Mouse (Mus musculus): ENCODE data around the gene Fbxl14. TPM values are rescaled to one million over a fixed set of nuclear protein-coding genes. Genes with fewer than 3 reads are reported as not detected.
A peak's percentile ranks its signal among the peaks of the same experiment; 100 is the strongest.
"Not testable (repeated sequence)": the region's sequence is repeated elsewhere in the genome, so short reads cannot be mapped to it uniquely, and the experiment has no call there.

Gene Fbxl14
- polyA plus RNA-seq, 1 experiment from 2014 or later: 3.5 TPM

GRCm38 (mm10) chr6:119473992-119474391, 5.5 kb upstream of the Fbxl14 start:
- 91% methylated on average over 4 of the region's 4 CpGs for WGBS

GRCm38 (mm10) chr6:119475988-119476387, 3.5 kb upstream of the Fbxl14 start:
- no peaks in the 10 kb centered on the region for H3K9me3 ChIP-seq

More at GRCm38 (mm10) chr6:119473992-119474391, 5.5 kb upstream of the Fbxl14 start:
- Histone ChIP-seq H3K9ac (replicated peaks) (no peak overlapping the region), H3K9me3 (no peaks in the 10 kb centered on the region), H3K27ac (no peak overlapping the region), H3K4me3 (replicated peaks) (no peak overlapping the region), H3K4me2 (replicated peaks) (no peak overlapping the region), H3K36me3 (no peaks in the 10 kb centered on the region), H3K4me1 (replicated peaks) (peaks cover 14% of the 10 kb centered on the region), H3K27me3 (no peaks in the 10 kb centered on the region)
- no peak for ATAC-seq

GRCm38 (mm10) chr6:119477686-119478310, 1.7 kb upstream of the Fbxl14 start:
- no peak overlapping the region for H3K27ac ChIP-seq
- H3K4me2 ChIP-seq (replicated peaks): peak overlapping the region; percentile 97
- no peak overlapping the region for H3K4me3 ChIP-seq (replicated peaks)
- H3K9me3 ChIP-seq: no peaks in the 10 kb centered on the region
- H3K9ac ChIP-seq (replicated peaks): no peak overlapping the region
- no peaks in the 10 kb centered on the region for H3K27me3 ChIP-seq
- no peak for ATAC-seq
- H3K4me1 ChIP-seq (replicated peaks): peaks cover 37% of the 10 kb centered on the region
- H3K36me3 ChIP-seq: peaks cover 6% of the 10 kb centered on the region; the same call in 1 of the 2 replicates
- 58% methylated on average over 13 of the region's 13 CpGs for WGBS

More at GRCm38 (mm10) chr6:119475988-119476387, 3.5 kb upstream of the Fbxl14 start:
- H3K9ac ChIP-seq (replicated peaks): no peak overlapping the region
- no peak overlapping the region for H3K27ac ChIP-seq
- peaks cover 22% of the 10 kb centered on the region for H3K4me1 ChIP-seq (replicated peaks)
- no peak overlapping the region for H3K4me3 ChIP-seq (replicated peaks)
- no peak overlapping the region for H3K4me2 ChIP-seq (replicated peaks)
- ATAC-seq: no peak
- peaks cover 3% of the 10 kb centered on the region; the same call in 1 of the 2 replicates for H3K36me3 ChIP-seq
- no peaks in the 10 kb centered on the region for H3K27me3 ChIP-seq
- WGBS: 94% methylated on average over 6 of the region's 6 CpGs

GRCm38 (mm10) chr6:119478560-119479342, 717 bp upstream of the Fbxl14 start:
- H3K4me2 ChIP-seq (replicated peaks): peak overlapping the region; percentile 97
- H3K4me1 ChIP-seq (replicated peaks): peaks cover 47% of the 10 kb centered on the region
- H3K27ac ChIP-seq: peak overlapping the region; percentile 100
- peaks cover 13% of the 10 kb centered on the region; the same call in 1 of the 2 replicates for H3K36me3 ChIP-seq
- H3K4me3 ChIP-seq (replicated peaks): peak overlapping the region; percentile 98
- peak; percentile 92 for ATAC-seq
- no peaks in the 10 kb centered on the region for H3K27me3 ChIP-seq
- no peaks in the 10 kb centered on the region for H3K9me3 ChIP-seq
- peak overlapping the region; percentile 96 for H3K9ac ChIP-seq (replicated peaks)
- 3% methylated on average over 45 of the region's 49 CpGs for WGBS

GRCm38 (mm10) chr6:119479876-119480705, 623 bp downstream of the Fbxl14 start:
- Histone ChIP-seq H3K9me3 (no peaks in the 10 kb centered on the region), H3K9ac (replicated peaks) (peak overlapping the region; percentile 96), H3K4me1 (replicated peaks) (peaks cover 57% of the 10 kb centered on the region), H3K36me3 (peaks cover 23% of the 10 kb centered on the region), H3K4me2 (replicated peaks) (peak overlapping the region; percentile 97), H3K4me3 (replicated peaks) (peak overlapping the region; percentile 98), H3K27ac (peak overlapping the region; percentile 100), H3K27me3 (no peaks in the 10 kb centered on the region)
- 0% methylated on average over 70 of the region's 70 CpGs for WGBS
- peak; percentile 24 for ATAC-seq

GRCm38 (mm10) chr6:119480706-119481331, 1.4 kb downstream of the Fbxl14 start:
- Histone ChIP-seq H3K27ac (peak overlapping the region; percentile 100), H3K36me3 (peaks cover 23% of the 10 kb centered on the region), H3K4me3 (replicated peaks) (peak overlapping the region; percentile 98), H3K4me2 (replicated peaks) (peak overlapping the region; percentile 97), H3K9me3 (no peaks in the 10 kb centered on the region), H3K27me3 (no peaks in the 10 kb centered on the region), H3K4me1 (replicated peaks) (peaks cover 62% of the 10 kb centered on the region), H3K9ac (replicated peaks) (peak overlapping the region; percentile 96)
- under 1% methylated on average over 33 of the region's 33 CpGs for WGBS
- peak; percentile 24 for ATAC-seq

- H3K9me3 ChIP-seq, ATAC-seq, H3K27me3 ChIP-seq, H3K27ac ChIP-seq: not testable (repeated sequence)
- 5% methylated on average over 10 of the region's 10 CpGs for WGBS
- Histone ChIP-seq H3K36me3 (peaks cover 23% of the 10 kb centered on the region), H3K4me3 (replicated peaks) (peak overlapping the region; percentile 98), H3K9ac (replicated peaks) (peak overlapping the region; percentile 54), H3K4me2 (replicated peaks) (peak overlapping the region; percentile 97), H3K4me1 (replicated peaks) (peaks cover 67% of the 10 kb centered on the region)
These were observed 2.4 kb downstream of the Fbxl14 start for GRCm38 (mm10) chr6:119481741-119482390.

- H3K4me2 ChIP-seq (replicated peaks): peak overlapping the region; percentile 97
- peak overlapping the region; percentile 98 for H3K4me3 ChIP-seq (replicated peaks)
- H3K9me3 ChIP-seq: no peaks in the 10 kb centered on the region
- H3K36me3 ChIP-seq: peaks cover 23% of the 10 kb centered on the region
- ATAC-seq: 0 out of 2 replicates have a peak, but pooled peaks have one; percentile 10
- H3K4me1 ChIP-seq (replicated peaks): peaks cover 60% of the 10 kb centered on the region
- no peaks in the 10 kb centered on the region for H3K27me3 ChIP-seq
- peak overlapping the region; percentile 59 for H3K9ac ChIP-seq (replicated peaks)
- no peak overlapping the region for H3K27ac ChIP-seq
- 33% methylated on average over 16 of the region's 16 CpGs for WGBS
These were observed 3.6 kb downstream of the Fbxl14 start for GRCm38 (mm10) chr6:119482958-119483600.

- peaks cover 23% of the 10 kb centered on the region for H3K36me3 ChIP-seq
- H3K4me3 ChIP-seq (replicated peaks): no peak overlapping the region
- H3K27me3 ChIP-seq: peaks cover 3% of the 10 kb centered on the region; the same call in 1 of the 2 replicates
- no peak for ATAC-seq
- H3K9ac ChIP-seq (replicated peaks): no peak overlapping the region
- 19% methylated on average over 2 of the region's 2 CpGs for whole genome bisulfite sequencing
- peaks cover 56% of the 10 kb centered on the region for H3K4me1 ChIP-seq (replicated peaks)
- H3K27ac ChIP-seq: peak overlapping the region; percentile 14; the same call in 1 of the 2 replicates
- no peaks in the 10 kb centered on the region for H3K9me3 ChIP-seq
- no peak overlapping the region for H3K4me2 ChIP-seq (replicated peaks)
These were observed 6.0 kb downstream of the Fbxl14 start for GRCm38 (mm10) chr6:119485486-119485885.

GRCm38 (mm10) chr6:119486381-119487084, 7.1 kb downstream of the Fbxl14 start:
- no peaks in the 10 kb centered on the region for H3K9me3 ChIP-seq
- H3K36me3 ChIP-seq: peaks cover 17% of the 10 kb centered on the region
- peaks cover 58% of the 10 kb centered on the region for H3K4me1 ChIP-seq (replicated peaks)
- ATAC-seq: no peak
- no peak overlapping the region for H3K27ac ChIP-seq
- 81% methylated on average over 12 of the region's 12 CpGs for WGBS
- H3K9ac ChIP-seq (replicated peaks): no peak overlapping the region
- peaks cover 3% of the 10 kb centered on the region; the same call in 1 of the 2 replicates for H3K27me3 ChIP-seq
- no peak overlapping the region for H3K4me2 ChIP-seq (replicated peaks)
- no peak overlapping the region for H3K4me3 ChIP-seq (replicated peaks)

Measured in midbrain, embryonic 13.5 days (tissue).